Mouse (Mus musculus): ENCODE results near the gene Rnf150.
A peak's percentile ranks its signal among the peaks of the same experiment; 100 is the strongest.

The Rnf150 gene

DNA sequence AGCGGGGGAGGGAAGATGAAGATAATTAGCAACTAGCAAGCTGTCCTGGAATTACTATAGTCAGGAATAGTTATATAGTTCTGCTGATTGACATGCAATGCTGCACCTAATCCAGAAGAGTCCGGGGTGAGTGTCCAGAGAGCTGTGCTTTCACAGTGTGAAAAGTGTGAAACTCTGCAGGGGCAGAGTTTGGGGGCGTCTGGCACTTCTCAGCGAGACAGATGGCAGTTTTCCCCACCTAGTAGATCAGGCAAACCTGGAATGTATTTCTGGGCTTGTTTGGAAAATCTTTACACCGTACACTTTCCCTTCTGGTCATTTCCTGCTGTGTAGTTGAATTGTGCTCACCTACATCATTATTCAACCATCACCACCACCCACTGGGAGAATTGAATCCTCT is 148.6 kb downstream of the Rnf150 start:
- DNase-seq (ENCODE audit: low spot score in 2 of 2), result no peak

DNA sequence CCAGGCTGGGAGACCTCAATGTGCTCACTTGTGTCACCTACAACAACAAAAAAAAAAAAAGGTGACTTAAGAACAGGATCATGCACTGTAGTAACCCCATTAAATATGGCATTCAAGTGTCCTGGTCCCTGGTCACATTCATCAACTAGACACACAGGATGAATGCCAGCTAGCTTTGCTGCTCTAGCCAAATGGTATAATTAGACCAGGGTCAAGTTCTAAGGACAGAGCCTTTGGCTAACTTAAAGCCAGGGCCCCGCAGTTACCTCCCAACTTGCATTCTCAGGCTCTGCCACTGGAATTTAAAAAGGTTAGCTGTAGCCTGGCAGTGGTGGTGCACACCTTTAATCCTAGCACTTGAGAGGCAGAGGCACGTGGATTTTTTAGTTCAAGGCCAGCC is 165.1 kb downstream of the Rnf150 start:
- no peak for DNase-seq (ENCODE audit: low spot score in 2 of 2)

DNA sequence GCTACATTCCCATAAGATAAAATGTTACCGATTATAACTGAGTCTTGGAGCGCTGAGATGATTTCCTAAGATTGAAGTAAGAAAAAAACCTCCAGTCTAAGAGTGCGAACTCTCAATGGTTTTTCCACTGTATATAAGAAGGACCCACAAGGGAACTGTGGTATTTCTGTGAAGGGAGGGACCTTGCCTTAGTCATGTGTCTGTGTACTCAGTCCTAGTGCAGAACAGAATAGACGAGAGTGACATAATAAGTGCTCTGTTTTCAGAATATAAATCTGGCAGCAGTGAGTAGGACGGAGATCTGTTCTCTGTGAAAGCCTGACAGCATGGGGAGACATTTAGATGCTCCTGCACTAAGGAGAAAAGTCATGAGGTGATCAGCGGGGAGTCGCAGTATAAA is 169.6 kb downstream of the Rnf150 start:
- DNase-seq (ENCODE audit: low spot score in 2 of 2), result no peak

DNA sequence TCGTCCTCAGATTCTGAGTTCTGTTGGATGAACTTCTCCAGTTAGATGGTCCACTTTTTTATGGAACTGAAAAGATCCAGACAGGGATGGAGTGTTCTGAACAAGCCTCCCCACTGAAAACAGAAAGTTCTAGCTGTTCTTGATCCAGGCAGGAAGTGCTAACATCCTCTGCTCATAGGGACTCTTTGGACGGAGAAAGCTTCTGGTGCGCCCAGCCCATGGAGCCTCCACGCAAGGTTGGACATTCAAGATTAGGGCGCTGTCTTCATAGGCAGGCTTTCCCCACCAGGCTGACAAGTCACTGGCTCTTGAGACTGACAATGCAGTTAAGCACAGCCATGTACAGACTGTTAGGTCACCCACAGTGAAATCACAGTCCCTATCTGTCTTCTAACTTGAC is 172.0 kb downstream of the Rnf150 start:
- no peak for DNase-seq (ENCODE audit: low spot score in 2 of 2)

DNA sequence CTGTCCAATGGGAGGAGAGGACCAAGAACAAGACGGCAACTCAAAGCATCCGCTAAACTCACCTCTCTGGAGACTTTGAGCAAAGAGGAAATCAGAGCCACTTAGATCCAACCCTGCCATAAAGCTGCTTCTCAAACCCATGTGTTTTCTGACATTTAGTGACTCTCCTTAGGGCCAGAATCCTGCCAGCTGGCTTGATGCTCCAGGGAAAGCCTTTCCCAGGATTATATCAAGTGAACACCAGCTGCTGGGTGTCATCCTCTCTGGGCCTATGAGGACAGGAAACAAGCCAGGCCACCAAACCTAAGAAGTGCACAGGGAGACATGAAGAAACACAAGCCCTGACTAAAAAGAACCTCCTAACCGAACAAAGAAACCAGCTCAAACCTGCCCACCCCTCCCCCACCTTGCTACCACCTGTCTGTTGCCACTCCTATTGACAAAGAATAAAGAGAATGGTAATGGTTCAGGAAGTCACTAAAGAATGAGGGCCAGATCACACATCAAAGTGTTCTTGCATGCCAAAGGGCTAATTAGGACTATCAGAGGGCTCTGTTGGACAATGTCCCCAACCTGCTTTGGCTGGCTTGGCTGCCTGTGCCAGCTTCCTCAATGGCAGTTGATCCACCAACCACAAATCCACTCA is 173.5 kb downstream of the Rnf150 start:
- no peak for DNase-seq (ENCODE audit: low spot score in 2 of 2)

DNA sequence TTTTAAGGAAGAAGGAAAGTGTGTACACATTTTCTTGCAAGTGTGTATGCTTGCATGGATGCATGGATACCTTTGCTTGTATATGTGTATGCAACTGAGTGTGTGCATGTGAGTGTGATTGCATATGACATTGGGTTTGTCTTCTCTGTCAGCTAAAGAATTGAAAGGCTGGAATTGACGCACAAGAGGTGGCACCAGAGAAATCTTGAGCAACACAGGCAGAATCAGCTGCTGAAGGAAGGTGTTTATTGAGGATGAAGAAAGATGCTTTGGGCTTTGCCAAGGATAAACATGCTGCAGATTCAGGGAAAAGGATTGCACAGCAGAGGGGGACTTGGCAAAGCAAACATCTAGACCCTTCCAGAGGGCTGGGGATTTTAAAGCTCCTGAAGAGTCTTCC is 174.2 kb downstream of the Rnf150 start:
- no peak for DNase-seq (ENCODE audit: low spot score in 2 of 2)

DNA sequence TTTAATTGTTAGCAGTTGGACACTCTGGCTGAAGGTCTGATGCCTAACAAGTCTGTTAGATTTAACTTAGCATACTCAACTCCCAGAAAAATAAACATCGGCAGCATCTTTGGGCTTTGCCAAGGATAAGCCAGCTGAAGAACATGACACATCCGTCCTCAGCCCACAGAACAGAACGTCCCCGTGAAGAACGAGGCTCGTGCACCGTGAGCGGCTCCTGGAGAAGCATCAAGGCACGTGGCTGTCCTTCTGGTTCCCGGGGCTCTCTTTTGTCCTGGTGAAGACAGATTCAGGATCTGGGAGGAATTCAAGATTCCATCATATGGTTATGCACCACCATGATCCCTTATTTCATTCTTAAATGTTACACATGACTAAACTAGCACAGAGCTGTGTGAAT is 175.4 kb downstream of the Rnf150 start:
- DNase-seq (ENCODE audit: low spot score in 2 of 2), result peak; percentile 51 to 62

DNA sequence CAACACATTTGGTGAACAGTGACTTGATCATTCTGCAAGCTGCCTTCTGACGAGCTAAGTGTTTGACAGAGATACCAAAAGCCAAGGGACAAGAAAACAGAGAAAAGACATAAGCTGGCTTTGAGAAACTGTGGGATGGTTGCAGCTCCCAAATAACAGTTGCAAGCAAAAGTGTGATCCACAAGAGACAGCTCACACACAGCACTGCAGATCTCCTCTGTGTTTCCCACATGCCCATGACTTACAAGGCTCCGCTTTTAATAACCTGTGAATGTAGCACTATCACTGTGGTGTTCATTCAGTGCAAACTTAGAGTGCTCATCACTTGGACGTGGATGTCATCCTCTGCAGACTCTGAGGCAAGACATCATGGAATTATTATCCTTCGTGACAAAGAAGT is 178.3 kb downstream of the Rnf150 start:
- DNase-seq (ENCODE audit: low spot score in 2 of 2), result no peak

DNA sequence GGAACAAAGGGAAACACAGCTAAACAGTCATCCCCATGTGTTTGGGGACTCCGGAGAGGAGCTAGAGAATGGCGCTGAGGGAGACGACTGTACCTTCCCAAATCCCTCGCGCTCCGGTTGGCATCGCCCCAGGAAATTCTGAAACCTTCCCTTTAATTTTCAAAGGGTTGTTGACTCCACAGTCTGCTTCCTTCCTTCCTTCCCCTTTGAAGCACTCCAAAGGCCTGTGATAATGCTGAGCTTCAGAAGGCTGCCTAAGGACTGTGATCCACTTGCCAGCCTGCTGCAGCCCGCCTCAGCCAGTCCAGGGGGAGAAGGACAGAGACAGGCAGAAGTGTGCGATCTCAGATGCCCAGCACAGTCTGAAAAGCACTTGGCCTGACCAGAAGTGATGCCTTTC is 183.8 kb downstream of the Rnf150 start:
- no peak for DNase-seq (ENCODE audit: low spot score in 2 of 2)

DNA sequence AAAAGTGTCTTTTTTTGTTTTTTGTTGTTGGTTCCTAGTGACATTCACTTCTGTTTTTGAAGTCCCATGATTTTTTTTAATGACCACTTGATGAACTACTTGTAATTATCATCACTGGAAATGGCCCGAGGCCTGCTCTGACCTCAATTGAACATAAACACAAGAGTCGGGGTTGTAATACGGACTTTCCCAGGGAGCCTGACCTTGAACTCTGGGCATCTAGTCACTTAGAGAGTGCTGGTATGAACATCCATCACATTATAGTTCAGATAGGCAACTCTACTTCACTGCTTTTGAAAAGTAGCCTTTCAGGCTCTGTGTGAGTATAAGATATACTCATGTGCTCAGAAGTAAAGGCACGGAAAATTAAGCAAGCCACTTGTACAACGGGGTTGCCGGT is 185.4 kb downstream of the Rnf150 start:
- no peak for DNase-seq (ENCODE audit: low spot score in 2 of 2)

DNA sequence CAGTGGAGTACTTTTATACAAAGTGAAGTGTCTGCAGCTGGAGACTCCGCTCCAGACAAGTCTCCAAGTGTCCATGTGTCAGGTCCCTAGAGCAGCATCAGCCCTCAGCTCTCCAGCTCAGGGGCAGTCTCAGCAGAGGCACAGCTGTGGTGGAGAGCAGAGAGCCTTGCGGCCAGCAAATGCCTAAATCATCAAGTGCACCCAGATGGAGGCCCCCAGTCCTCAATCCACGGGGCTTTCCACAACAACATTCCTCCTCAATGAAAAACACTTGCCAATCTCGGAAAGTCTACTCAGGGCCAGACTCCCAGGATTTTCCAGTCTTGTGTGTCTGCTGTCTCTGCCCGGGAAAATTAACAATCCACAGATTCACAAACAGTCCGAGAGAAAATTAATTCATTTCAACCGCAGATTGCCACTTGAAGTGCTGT is 186.0 kb downstream of the Rnf150 start:
- no peak for DNase-seq (ENCODE audit: low spot score in 2 of 2)

DNA sequence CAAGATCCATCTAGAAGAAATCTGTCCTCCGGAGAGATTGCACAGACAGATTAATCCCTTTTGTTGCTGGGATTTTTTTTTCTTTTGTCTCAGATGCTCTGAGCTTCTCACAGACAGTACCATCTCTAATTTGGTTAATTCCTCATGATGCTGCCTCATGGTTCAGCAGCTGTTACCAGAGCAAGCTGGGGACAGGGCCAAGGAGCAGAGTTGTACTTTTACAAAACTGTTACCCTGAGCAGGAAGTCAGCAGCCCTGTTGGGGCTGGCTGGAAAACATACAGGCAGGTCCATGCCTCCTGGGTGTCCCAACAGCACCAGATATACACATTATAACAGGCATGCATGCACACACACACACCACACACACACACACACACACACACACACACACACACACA is 186.5 kb downstream of the Rnf150 start:
- no peak for DNase-seq (ENCODE audit: low spot score in 2 of 2)

DNA sequence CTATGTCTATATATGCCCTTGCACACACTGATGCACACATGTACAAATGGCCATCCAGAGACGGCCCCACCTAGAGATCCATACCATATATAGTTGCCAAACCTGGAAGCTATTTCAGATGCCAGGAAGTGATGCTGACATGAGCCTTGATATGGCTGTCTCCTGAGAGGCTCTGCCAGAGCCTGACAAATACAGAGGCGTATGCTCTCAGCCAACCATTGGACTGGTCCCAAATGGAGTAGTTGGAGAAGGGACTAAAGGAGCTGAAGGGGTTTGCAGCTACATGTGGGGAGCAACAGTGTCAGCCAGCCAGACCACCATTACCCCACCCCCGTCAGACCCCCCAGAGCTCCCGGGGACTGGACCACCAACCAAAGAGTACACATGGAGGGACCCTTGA is 189.7 kb downstream of the Rnf150 start:
- DNase-seq (ENCODE audit: low spot score in 2 of 2), result no peak

DNA sequence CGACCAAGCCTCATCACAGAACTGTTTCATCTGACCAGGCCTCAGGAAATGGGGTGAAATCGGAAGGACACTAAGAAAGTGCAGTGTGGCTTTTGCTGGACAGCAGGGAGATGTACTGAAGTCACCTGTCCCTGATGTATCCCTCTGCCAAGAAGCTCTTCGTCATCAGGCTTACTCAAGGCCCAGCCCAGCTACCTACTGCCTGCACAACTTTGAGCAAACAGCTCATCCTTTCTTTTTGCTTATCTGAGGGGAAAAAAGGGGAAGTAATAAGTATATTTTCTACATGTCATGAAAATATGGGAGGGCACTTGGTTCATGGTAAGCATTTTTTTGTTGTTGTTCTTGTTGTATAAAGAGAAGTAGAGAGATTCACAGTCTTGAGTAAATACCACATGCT is 191.6 kb downstream of the Rnf150 start:
- no peak for DNase-seq (ENCODE audit: low spot score in 2 of 2)

DNA sequence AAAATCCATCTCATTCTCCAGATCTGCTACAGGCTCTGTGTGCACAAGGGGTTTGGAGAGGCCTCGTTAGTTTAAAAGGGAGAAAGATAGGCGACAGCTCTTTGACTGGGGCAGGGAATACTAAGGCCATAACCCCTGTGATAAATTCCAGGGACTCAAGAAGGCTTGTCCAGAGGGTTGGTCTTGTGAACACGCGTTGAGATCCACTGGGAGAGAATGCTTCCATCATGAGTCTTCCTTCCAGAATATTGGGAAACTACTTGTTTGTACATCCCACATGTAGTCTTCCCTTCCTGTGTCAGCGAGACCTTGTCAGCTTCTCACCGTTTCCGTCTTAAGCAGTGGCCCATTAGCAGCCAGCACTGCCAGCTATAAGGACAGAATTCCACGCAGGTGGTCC is 195.8 kb downstream of the Rnf150 start:
- no peak for DNase-seq (ENCODE audit: low spot score in 2 of 2)

DNA sequence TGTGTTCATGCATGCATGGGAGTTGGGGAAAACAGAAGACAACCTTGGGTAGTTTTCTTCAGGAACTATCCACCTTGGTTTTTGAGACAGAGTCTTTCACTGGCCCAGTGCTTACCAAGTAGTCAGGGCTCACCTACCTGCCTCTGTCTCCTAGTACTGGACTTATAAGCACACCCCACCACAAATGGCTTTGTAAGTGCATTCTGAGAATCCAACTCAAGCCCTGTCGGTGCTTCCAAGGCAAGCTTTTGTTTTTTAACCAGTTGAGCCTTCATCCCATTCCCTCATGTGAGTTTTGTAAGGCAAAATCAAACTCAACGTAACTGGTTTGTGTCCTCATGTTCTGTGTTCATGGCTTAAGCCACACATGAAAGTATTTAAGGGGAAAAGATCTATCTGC is 196.9 kb downstream of the Rnf150 start:
- DNase-seq (ENCODE audit: low spot score in 2 of 2), result no peak

DNA sequence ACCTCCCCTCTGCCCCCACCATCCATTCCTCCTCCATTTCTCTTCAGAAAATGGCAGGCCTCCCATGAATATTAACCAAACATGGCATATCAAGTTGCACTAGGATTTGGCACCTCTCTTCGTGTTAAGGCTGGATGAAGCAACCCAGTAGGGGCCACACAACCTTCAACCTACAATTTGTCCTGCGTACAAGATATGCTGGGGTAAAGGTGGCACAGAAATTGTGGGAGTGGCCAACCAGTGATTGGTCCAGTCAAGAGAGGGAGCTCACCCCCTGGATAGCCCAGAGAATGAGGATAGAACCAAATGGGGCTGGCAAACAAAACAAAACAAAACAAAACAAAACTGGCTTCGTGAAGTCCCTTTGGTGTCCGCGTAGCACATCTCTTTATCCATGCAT is 198.1 kb downstream of the Rnf150 start:
- no peak for DNase-seq (ENCODE audit: low spot score in 2 of 2)

DNA sequence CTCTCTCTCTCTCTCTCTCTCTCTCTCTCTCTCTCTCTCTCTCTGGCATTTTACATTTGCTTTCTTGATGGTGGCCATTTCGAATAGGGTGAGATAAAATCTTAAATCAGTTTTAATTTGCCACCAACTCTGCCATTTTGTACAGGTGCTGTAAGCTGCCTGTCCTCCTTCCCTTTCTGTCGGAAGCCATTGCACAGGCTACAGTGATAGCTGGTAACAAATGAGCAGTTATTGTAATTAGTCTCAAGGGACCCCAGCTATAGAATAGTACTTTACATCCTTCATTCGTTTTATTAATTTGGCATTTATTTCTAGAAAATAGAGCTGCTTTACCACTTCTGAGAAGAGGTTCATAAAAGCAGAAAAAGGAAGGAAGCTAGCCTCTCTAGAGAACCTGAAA is 198.7 kb downstream of the Rnf150 start:
- DNase-seq (ENCODE audit: low spot score in 2 of 2), result no peak

DNA sequence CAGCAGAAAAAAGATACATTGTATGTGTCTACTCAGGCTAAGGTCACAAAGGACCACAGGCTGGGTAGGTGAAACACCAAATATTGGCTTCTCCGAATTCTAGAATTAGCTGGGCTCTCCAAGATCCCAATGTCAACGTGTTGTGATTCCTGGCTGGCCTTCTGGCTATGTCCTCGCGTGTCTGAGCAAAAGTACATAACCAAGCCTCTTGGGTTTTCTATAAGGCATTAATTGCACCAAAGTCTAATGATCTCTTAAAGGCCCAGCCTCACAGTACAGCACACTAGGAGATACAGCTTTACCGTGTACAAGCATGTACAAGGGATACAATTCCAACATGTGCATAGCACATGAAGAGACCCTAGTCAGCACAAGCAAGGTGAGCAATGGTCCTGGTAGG is 199.1 kb downstream of the Rnf150 start:
- DNase-seq (ENCODE audit: low spot score in 2 of 2), result no peak

DNA sequence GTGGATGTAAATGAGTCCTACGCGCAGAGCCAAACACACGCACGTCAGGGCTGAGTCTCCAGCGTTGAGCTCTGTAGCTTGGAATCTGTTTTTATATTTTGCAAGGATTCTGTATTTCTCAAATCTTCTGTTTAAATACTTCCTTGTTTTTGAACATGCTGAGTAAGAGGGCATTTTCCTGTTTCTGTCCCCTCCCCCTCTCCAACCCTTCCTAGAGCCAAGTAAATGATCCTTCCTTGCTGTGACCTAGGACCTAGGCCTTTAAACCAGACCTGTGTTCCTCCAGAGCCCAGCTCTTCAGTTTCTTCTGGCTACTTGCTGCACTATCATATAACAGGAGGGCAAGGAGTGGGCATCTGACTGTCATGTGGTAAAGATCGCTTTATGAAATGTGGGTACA is 200.9 kb downstream of the Rnf150 start:
- no peak for DNase-seq (ENCODE audit: low spot score in 2 of 2)

DNA sequence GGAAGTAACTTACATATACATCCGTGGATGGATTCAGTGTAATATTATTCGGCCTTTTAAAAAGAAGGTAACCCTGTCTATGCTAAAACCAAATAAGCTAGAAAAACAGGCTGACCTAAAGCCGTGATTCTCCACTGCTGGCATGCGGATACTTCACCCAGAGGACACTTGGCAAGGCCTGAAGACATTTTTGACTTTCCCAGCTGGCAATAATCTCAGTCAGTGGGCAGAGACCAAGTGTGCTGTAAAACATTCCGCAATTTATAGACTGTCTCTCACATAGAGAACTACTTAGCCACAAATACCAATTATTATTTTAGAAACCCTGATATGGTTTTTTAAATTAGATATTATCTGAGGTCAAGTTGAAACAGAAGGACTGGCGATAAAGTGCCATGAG is 202.9 kb downstream of the Rnf150 start:
- no peak for DNase-seq (ENCODE audit: low spot score in 2 of 2)

DNA sequence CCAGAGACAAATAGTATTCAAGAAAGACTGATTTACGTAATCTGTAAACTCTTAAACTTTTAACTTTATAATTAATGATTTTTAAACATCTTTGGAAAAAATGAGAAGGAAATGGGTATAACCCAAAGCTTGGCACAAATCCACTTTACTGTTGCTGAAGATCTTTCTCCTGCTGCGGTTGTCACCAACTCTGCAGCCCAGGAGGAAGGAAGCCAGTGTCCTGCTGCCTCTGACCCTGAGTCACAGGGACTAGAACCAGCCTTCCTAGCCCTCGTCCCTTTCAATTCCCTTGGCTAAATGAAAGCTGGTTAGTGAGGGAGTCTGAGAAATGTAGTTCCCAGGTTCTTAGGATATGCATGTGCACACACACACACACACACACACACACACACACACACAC is 203.7 kb downstream of the Rnf150 start:
- no peak for DNase-seq (ENCODE audit: low spot score in 2 of 2)

DNA sequence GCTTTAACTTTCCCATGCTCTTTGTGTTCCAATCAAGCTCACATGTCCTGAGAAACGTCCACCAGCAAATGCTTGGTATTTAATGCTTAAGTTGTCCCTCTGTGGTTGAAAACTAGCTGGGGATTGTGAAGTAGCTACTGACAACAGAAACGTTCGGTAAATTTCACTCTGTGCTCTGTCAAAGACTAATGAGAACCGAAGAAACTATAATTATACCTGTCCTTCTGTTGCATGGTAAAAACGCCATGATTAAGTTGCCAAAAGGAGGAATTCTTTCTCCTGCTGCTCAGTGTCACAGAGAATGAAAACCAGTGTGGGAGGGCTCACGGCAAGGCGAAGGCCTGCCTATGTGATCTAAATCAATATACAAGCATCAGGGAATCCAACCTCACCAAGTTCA is 204.8 kb downstream of the Rnf150 start:
- no peak for DNase-seq (ENCODE audit: low spot score in 2 of 2)

DNA sequence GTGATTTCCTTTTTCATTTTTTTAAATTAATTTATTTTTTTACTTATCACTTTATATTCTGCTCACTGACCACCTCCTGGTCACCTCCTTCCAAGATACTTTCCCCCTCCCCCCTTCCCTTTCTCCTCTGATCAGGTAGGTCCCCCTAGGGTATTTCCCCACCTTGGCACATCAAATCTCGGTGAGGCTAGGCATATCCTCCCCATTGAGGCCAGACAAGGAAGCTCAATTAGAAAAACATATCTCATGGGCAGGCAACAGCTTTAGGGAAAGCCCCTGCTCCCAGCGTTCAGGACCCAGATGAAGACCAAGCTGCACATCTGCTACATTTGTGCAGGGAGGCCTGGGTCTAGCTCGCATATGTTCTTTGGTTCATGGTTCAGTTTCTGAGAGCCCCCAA is 211.1 kb downstream of the Rnf150 start:
- no peak for DNase-seq (ENCODE audit: low spot score in 2 of 2)

DNA sequence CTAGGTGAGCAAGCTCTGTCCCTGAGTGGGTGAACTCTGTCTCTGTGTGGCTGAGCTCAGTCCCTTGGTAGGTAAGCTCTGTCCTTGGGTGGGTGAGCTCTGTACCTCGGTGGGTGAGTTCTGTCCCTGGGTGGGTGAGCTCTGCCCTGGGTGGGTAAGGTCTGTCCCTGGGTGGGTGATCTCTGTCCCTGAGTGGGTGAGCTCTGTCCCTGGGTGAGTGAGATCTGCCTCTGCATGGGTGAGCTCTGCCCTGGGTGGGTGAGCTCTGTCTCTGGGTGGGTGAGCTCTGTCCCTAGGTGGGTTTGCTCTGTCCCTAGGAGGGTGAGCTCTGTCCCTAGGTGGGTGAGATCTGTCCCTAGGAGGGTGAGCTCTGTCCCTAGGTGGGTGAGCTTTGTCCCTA is 213.5 kb downstream of the Rnf150 start:
- no peak for DNase-seq (ENCODE audit: low spot score in 2 of 2)

Data from frontal cortex, postnatal 25 days (tissue).